Mouse (Mus musculus): Measurements from ENCODE around the gene 2410137M14Rik. TPM values are rescaled to one million over a fixed set of nuclear protein-coding genes. Genes with fewer than 3 reads are reported as not detected.
"Not testable (repeated sequence)": the region's sequence is repeated elsewhere in the genome, so short reads cannot be mapped to it uniquely, and the experiment has no call there.

The 2410137M14Rik gene
- total RNA-seq (2021) = not detected
- long read RNA-seq, experiment 1 = 0 reads
- long read RNA-seq, experiment 2 = 0 reads

DNA sequence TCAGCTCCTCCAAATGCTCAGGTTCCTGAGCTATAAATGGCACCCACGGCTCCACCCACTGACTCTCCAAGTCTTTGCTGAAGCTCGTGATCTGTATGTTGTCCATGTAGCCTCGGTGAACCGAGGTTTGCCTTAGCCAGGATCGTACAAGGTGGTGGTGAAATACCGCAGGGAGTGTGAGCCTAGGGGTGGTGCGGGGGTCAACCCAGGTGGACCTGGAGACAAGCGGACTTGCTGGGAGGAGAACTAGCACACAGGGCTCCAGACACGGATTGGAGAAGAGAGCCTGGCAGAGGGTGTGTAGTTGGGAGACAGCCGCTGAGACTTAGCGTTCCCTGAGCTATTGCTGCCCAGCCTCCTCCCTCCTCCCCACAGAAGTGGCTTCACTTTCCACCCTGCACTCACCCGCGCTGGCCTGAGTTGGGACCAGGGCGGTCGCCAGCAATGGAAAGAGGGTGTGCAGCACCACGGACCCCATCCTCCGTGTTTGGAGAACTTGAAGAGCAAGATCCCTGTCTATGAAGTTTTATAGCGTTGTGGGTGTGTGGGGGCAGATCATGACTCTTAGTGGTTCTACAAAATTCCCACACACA is at the start of gene 2410137M14Rik:
Gene 2410137M14Rik, minus strand, starts transcription at position 17 of the 593 bp plus-strand sequence.
- DNase-seq = peak in 1 of 2 experiments; percentile 5

DNA sequence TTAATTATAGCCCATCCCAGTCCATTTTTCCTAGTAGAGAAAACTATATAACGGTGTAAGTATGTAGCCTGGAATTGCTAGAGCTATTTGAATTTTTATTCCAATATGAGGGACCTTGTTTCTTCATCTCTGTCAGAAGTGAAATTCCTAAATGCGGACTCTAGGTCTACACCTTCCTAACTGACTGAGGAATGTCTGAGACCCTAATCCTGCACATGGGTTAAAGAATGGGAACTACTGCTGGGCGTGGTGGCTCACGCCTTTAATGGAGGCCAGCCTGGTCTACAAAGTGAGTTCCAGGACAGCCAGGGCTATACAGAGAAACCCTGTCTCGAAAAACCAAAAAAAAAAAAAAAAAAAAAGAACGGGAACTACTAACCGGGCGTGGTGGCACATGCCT is 48.1 kb upstream of the 2410137M14Rik start:
- no peak for DNase-seq

DNA sequence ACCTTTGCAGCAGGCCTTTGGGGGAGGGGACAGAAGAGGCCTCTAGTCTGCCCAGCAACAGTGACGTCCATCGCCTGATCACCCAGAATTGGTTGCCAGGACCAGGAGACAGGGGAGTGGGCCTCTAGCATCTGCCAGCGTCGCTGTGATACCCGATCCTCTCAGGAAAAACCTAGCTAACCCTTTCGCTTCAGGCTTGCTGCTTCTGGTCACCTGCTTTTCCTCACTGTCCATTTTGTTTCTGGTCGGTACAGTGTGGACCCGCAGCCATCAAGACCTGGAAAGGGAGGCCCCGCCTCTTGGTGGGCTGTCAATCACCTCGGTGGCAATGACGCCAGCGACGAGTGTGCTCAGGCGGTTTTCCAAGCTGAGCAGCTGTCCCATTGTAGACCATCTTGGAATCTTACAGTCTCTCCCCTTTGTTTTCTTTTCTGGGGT is 47.7 kb upstream of the 2410137M14Rik start:
- peak; percentile 88 to 89 for DNase-seq

DNA sequence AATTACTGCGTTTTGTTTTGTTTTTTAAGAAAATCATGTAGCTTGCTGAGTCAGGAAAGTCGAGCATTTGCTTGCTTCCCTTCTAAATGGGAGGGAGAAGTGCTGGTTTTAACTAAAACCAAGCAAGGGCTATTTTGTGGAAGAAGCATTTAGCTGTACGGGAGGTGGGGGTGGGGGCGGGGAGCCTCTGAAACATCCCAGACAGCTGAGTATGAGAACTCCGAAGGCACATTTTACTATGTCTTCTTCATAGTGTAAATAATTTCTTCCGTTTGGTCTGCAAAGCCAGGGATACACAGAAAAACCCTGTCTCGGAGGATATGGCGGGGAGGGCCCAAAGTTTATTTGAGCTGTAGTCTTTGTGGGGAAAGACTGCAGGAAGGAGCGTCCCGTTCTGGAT is 47.2 kb upstream of the 2410137M14Rik start:
- no peak for DNase-seq

DNA sequence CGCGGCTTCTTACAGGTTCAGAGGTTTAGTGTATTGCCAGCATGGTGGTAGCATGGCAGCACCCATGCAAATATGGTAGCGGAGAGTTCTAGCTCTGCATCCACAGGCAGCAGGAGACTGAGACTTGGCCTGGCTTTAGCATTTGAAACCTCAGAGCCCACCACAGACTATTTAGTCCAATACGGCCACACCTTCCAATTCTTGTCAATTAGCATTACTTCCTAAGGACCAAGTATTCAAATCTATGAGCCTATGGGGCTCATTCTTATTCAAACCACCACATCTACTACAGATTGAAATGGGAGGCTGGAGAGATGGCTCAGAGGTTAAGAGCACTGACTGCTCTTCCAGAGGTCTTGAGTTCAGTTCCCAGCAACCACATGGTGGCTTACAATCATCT is 46.4 kb upstream of the 2410137M14Rik start:
- DNase-seq = no peak

DNA sequence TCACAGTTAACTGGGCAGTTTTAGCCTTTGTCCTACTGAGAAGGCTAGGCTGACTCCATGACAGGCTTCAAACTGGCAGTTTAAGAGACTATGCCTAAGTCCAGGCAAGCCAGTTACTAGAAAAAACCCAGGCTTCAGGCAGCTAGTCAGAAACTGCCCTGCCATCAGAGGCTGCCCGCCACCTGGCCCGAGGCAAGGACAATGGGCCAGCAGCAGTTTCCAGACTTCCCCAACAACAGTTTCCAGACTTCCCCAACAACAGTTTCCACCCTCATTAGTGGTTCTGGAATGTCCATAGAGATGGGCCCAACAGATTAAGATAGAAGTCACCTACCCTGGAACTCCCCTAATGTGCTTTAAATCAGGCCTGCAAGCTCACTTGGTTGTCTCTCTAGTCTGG is 45.4 kb upstream of the 2410137M14Rik start:
- DNase-seq = no peak

DNA sequence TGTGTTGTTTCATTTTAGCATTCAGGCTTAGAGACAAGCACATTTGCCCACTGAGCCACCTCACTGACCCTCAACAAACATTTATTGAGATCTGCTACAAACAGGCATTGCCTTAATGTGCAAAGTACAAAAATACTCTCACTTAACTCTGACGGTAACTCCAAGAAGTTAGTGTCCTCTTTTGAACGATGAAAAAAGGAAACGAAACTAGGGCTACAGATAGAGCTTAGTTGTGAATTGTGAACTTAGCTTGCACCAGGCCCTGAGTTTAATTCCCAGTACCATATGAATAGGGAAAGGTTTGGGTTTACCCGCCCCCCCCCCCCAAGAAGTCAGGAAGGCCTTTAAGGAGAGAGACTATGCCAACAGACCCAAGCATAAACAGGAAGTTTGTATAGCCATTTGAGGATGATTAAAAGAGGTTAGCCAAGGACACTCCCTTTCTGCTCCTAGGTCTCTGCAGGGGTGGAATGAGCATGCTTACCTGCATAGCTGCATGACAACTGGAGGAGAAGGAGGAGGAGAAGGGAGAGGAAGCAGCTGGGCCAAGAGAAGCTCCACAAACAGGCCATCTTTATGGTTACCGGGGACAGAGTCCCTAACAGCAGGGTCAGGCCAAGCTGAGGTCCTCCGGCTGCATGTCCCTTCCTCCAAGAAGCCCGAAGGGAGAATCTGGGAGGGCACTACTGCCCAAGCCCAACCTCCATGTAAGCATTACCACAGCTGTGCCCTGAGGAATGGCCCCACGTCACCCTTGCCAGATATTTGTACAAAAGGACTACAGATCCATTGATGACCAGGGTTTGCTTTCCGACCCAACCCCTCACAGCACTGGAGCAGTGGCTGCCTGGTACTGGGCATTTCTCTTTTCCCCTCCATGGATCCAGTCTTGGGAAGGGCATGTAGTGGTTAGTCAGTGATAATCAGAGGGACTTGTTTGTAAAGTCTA is 41.9 kb upstream of the 2410137M14Rik start, which contains the start of gene Mog:
Gene Mog, minus strand, starts transcription at position 771 of the 949 bp plus-strand sequence.
- no peak for DNase-seq

DNA sequence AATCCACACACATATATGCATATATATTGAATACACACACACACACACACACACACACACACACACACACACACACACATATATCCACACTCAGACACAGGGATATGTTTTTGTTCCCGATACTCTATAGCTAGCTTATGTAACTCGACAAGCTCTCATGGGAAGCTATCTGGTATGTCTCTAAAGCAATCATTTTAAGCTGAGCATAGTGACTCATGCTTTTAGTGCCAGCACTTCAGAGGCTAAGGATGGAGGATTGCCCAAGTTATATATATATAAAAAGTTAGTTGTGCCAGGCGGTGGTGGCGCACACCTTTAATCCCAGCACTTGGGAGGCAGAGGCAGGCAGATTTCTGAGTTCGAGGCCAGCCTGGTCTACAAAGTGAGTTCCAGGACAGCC is 38.2 kb upstream of the 2410137M14Rik start:
- DNase-seq = not testable (repeated sequence)

DNA sequence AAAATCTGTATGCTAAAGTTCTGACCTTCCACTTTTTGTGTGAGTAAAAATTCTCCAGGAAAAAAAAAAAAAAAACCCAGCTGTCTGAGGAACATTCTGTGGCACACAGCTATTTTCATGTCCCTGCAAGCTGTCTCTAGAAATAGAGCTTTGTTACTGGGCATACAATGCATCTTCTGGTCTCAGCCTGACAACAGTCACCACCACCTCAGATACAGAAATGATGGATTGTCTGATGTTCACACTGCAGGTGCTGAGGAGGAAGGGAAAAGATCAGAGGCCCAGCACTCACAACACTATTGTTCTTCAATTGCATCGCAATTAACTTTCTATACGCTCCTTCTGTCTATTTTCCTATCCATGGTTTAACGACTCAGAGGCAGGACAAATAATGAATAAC is 37.3 kb upstream of the 2410137M14Rik start:
- DNase-seq = no peak

DNA sequence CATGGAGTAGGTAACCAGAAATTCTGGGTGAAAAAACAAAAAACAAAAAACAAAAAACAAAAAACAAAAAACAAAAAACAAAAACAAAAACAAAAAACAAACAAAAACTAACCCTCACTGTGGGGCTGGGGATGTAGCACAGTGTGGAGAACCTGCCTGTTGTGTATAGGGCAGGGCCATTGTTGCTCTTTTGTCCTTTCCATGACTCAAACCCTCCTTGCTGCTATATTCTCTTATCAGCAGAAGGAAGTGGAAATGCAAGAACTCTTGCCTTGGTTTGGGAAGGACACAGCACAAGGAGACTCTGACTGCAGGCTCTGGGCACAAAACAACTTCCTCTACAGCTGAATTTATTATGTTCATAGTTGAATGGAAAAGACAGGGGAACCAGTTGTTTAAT is 35.3 kb upstream of the 2410137M14Rik start:
- DNase-seq = no peak

DNA sequence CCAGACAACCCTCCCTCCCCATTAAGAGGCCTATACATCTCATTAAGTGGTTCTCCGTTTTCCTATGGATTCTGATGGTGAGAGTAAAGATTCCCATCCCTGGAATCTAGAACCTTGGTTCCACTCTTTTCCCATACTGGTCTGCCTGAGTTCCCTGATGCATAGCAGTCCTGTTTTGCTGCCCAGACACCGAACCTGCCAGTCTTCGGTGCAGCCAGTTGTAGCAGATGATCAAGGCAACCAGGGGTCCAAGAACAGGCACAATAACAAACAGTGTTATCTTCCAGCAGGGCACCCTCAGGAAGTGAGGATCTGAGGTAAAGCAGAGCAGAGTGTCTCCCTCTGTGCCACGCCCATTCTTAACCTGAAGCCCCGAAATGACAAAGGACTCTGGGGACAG is 31.1 kb upstream of the 2410137M14Rik start:
- no peak for DNase-seq

DNA sequence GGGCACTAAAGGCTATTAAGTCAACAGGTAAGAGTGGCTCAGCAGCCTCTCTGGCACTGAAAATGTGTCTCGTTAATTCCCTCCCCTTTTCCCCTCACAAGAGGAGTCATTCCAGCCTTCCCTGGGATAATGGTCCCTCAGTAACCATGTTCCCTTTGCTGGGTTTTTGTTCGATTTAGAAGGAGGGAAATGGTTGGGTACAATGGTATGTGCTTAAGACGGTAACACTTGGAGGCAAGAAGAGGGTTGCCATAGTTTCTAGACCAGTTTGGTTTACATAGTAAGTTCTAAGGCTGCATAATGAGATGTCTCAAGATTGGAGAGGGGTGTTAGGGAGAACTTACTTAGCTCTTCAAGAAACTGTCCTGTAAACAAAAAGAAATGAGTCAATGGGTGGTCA is 30.7 kb upstream of the 2410137M14Rik start:
- no peak for DNase-seq

DNA sequence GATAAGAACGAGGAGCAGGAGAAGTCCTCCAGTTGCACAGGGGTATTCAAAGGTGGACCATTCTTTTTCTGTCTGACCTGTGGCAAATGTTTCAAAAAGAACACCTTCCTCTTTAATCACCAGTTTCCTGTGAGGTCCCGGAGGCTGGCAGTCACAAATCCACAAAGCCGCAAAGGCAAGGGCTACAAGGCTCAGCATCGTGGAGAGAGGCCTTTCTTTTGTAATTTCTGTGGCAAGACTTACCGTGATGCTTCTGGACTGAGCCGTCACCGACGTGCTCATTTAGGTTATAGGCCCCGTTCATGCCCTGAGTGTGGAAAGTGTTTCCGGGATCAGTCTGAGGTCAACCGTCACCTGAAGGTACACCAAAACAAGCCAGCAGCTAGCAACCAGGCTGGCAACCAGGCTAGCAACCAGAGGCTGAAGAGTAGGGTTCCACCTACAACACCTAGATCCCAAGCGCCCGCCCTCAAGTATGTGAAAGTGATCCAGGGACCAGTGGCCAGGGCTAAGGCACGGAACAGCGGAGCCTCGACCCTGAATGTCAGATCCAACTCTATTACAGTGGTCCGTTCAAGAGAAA is 28.5 kb upstream of the 2410137M14Rik start:
- DNase-seq = no peak

DNA sequence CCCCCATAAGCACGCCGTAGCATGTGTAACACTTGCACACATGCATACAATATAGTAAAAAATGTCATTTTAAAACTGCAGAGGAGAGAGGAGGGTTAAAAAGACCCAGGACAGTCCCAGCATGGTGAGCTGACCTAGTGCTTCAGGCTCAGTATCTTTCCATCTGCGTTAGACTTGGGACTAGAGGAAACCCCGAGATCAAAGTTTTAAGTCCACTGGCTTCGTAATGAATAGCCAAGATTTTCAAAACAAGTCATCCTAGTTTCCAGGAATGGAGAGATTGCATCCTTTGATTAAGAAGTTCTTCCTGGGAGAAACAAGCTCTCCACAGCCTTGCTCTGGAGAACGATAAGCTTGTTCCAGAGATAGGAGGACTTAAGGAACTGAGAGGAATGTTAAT is 27.1 kb upstream of the 2410137M14Rik start:
- DNase-seq = no peak

DNA sequence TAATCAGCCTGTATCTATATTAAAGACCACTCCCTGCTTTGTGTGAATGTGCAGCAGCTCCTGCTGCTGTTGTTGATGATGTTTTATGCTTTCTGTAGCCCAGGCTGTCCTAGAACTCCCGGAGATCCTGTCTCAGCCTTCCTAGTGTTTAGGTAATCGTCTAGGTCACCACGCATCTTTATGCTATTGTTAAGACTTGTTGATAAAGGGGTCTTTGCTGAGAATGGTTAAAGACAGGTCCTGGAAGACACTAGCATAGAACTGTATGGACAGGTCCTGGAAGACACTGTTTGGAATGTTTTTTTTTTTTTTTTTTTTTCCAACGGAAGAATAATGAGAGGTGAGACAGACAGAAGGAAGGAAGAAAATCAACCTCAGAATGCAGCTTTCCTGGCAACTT is 22.3 kb upstream of the 2410137M14Rik start:
- DNase-seq = no peak

DNA sequence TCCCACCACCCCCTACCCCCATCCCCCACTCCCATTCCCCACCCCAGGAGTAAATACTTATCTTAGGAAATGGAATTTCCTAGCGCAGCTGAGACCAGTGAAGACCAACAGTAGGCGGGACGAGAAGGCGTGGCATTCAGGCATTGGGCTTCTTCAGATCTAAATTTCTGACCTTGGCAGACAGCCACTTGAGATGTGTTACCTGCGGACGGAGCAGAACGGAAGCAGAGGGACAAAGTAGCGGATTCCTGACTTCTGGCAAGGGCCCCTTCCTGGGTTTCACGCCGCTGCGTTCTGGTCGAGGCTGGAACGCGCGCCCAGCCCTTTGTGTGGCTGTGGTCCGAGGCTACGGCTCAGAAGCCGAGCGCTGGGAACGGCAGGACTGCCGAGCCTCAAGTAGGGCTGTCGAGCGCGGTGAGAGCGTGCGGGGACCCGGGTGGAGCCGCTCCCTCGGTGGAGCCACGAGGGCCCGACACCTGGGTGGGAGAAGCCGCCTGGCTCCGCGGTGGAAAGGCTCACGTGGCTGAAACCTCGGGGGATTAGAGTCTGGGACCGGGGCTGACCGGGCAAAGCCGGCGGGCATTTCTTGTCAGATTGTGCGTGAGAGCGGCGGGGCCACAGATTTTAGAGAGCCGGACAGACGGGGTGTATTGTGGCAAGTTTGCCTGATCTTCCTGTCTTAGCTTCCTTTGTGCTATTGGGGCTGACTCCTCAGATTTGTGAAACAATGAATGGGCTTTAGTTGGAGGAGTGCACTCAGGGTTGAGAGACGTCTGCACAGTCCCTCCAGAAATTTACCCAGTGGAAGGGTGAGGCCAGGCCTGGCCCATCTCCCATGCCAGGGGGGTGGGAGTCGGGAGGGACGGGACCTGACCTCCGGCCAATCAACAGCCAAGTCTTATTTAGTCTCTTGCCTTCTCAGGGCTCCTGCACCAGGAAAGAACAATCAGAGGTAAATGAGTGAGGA is 21.6 kb upstream of the 2410137M14Rik start:
- peak; percentile 37 to 54 for DNase-seq

DNA sequence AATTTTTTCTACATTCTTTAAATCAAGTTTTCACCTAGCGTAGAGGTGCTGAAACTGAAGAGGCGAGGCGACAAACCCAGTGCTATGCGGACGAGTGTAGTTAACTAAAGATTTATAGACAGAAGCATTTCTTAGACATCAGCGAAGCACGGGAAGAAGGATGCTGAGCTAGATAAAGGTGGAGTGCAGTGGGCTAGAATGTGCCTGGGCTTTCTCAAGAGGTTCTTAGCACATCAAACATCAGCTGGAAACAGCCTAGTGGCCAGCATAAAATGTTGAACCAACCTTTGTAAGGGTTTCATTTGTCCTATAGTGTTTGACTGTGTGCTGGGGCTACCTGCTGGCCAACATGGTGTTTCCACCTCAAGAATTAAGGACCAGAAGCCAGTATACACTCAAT is 19.8 kb upstream of the 2410137M14Rik start, which contains the start of gene Zfp57:
Gene Zfp57, plus strand, starts transcription at position 301 of the 400 bp plus-strand sequence.
- no peak for DNase-seq

DNA sequence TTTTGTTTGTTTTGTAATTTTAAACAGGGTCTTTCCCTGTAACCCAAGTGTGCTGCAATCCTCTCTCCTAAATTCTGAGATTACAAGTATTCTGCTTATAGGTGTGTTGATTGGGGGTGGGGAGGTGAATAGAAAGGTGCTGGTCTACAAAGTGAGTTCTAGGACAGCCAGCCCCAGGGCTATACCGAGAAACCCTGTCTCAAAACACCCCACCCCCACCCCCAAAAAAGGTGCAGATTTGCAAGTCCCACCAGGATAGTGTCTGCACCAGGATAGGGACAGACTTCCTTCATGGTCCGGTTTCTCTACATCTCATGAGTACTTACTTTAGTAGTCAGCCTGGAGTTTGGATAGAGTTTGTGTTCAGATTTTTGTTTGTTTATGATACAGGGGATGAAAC is 17.4 kb upstream of the 2410137M14Rik start:
- no peak for DNase-seq

DNA sequence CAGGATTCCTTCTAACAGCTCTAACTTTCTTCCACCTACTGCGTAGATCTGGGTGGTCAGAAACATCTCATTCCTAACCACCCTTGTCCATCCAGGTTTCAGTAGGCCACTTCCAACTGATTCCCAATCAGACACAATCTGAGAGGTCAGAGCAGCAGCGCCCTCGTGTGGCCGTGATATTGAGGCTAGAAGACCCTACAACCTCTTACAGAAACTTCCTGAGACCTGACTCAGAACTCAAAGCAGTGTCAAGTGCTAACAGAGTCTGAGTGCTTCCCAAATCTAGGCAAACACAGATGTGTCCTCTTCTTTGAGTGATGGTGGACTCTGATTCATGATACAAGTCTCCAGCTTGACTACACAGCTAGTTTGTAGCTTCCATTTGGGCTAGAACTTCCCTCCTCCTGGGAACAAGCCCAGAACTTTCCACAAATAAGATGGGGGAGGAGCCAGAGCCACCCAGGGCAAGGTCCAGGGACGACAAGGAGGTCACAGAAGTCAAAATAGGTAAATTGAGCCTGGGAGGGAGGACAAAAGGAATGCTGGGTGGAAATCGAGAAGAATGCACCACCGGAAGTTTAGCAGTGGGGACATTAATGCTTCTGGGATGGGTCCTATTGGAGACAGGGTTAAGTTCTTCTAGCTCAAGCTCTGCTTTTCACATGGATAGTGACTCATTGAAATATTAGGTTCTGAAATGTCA is 16.1 kb upstream of the 2410137M14Rik start:
- peak; percentile 85 to 88 for DNase-seq

DNA sequence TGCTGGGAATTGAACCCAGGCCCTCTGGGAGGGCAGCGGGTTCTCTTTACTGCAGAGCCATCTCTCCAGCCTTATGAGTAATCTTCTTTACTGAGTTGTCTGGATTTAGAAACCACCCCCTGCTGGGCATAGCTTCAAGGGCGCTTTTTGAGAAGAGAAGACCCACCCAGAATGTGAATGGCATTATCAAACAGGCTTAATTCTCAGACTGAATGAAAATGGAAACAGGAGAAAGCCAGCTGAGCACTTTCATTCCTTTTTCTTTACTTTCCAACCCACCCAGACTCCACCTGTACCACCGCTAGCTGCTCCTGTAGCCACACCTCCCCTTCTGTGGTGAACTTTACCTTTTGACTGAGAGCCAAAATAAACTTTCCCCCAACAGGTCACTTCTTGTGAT is 14.4 kb upstream of the 2410137M14Rik start:
- DNase-seq = no peak

DNA sequence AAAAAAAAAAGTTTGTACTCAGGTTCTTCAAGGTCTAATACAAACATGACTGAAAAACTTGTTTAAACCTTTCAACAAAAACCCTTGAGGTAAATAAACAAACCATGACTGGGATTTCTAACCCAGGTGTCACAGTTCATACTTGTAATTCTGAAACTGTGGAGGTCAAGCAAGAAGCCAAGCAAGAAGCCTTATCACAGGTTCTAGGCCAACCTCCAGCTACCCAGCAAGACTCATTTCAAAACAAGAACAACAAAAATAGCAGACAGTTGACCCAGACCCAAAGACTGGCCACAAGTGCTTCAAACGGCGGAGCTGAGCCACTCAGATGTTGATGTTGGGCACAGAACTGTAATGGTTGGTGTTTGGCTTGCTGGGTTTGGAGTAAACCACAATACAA is 13.5 kb upstream of the 2410137M14Rik start:
- DNase-seq = no peak

Data from adrenal gland, postnatal 36 days (tissue).